Mouse (Mus musculus) 416B (cell line): ENCODE measurements around the gene Wdfy1.

Experiments
- DNase-seq: peaks from one replicate; pipeline ENCODE4 v3.0.0; 2011; ENCODE audit warnings: low read depth

Gene Wdfy1

DNA sequence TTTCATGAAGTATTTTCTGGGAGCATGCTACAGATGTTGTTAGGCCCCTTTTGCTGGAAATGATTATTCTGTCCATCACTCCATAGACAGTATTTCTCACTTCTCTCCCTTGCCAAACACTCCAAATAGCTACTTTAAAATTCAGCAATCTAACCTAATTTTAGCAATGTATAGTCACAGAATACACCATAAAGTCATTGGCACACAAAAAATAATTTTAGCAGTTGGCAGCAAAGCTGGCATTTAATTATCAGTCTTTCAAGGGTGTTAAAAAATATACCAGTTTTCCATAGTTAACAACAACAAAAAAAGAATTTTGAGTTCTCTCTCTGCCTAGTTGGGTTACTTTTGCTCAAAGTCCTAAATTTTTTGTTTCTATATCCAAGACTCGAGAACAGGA is 118.5 kb downstream of the Wdfy1 start:
- DNase-seq = no peak

DNA sequence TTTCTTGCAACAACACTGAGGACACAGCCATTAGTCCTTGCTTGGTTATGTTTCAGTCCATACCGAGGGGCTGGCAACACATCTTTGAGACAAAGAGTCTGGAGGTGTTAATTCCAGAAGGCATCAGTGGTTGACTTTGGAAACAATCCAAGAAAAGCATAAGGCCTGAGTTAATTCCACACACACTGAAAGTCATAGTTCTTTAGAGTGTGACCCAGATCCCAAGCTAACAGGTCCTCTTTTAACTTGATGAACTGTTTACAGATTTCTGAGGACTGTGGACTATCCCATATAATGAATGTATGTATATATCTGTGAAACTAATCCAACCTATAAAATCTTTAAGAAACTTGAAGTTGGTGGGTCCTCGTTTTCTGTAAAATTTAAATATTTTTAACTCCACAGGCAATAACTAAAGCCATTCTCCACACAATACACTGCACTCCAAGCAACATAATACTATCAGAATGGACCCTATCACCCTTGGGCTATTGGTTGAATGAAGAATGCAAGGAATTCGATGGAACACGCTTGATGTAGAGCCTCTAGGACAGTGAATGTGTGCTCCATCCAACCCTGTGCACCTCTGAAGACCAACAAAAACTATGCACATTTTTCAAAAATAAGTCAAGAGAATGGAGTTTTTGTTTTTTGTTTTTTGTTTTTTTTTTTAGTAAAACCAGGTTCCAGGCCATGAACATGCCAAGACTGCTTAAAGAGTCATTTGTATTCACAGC is 120.0 kb downstream of the Wdfy1 start:
- DNase-seq = no peak

DNA sequence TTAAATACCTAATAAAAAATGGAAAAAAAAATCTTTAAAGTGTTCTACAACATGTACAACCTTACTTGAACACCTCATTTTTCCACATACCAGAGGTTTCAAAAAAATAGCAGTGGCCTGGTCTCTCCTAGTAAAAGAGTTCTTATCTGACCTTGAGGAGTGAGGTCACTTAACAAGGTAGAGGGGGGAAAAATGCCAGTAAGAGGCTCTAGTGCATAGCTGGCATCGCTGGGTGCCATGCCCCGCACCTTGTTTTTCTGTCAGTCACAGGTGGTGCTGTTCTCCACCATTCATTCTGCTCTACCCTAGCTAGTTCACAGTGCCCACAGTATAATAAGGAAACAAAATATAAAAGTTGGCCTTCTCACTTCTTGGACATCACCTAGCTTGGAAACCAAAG is 121.0 kb downstream of the Wdfy1 start:
- DNase-seq = no peak
